Mouse (Mus musculus): ENCODE results near the gene Cd300lb.
A peak's percentile ranks its signal among the peaks of the same experiment; 100 is the strongest.

Cd300lb gene

GRCm38 (mm10) chr11:114883251-114883789, 50.9 kb downstream of the Cd300lb start:
- no peak for DNase-seq (ENCODE audit: low spot score)

DNA sequence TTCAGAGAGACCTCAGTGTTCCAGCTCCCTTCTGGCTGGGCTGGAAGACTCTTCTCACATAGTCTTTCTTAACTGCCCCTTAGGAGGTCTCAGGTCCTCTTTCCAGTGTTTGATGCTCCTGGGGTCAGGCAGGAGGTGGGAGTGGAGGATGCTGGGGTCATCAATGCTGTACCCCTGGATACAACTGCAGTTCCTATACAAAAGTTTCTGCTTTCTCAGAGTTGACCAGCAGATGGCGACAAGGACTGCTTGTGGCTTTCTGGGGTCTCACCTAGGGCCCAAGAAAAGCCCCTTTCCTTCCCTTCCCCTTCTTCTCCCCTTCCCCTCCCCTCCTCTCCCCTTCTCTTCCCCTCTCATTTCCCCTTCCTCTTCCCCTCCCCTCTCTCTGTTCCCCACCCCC, 53.6 kb downstream of the Cd300lb start:
- peak; percentile 17 for DNase-seq (ENCODE audit: low spot score)

DNA sequence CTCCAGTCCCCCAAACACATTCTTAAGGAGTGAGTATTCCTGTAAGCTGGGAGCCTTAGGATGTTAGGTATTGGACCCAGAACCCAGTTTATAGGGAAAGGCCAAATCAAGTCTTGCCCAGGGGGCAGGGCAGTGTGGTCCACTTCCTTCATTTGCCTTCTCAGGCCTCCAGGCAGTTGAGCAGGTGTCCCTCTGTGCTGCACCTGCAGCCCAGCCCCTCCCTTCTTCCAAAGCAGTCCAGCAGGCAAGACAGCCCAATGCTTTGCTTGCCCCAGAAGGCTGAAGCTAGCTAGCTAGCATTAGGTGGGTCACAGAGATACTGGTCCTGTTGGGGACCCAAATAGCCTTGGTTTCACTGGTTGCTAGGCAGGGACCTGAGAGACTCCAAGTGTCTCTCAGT, 54.0 kb downstream of the Cd300lb start:
- DNase-seq (ENCODE audit: low spot score): no peak

GRCm38 (mm10) chr11:114879666-114880065, 54.5 kb downstream of the Cd300lb start:
- no peak for DNase-seq (ENCODE audit: low spot score)

GRCm38 (mm10) chr11:114877145-114877544, 57.0 kb downstream of the Cd300lb start:
- no peak for DNase-seq (ENCODE audit: low spot score)

- DNase-seq (ENCODE audit: low spot score): no peak
Measured at GRCm38 (mm10) chr11:114876621-114877020, 57.6 kb downstream of the Cd300lb start.

- DNase-seq (ENCODE audit: low spot score): no peak
Measured at GRCm38 (mm10) chr11:114876176-114876575, 58.0 kb downstream of the Cd300lb start.

- no peak for DNase-seq (ENCODE audit: low spot score)
Measured at GRCm38 (mm10) chr11:114875301-114875801, 58.8 kb downstream of the Cd300lb start.

GRCm38 (mm10) chr11:114874226-114875145, 59.7 kb downstream of the Cd300lb start:
- no peak for DNase-seq (ENCODE audit: low spot score)

- no peak for DNase-seq (ENCODE audit: low spot score)
Measured at GRCm38 (mm10) chr11:114873022-114873817, 61.0 kb downstream of the Cd300lb start.

Measured in c-Kit-positive CD71-positive TER-119-positive erythroid progenitor cells, embryonic 14.5 days (primary cell).